Mouse (Mus musculus) kidney, postnatal 0 days (tissue): ENCODE measurements around the gene A330070K13Rik. TPM values are rescaled to one million over a fixed set of nuclear protein-coding genes. Genes with fewer than 3 reads are reported as not detected.

ENCODE experiments used
- ATAC-seq: fragments of 200-750 bp; cut with Nextera tagmentation; replicated peaks from 2 replicates; pipeline ENCODE4 v1.8.0; 2017; ENCODE audit warnings: low read depth, moderate number of reproducible peaks, moderate TSS enrichment, moderate library complexity; ENCODE audit not compliant: low FRiP score
- DNase-seq: peaks from one replicate; pipeline ENCODE4 v3.0.0-alpha.2; 2016; ENCODE audit warnings: low spot score
- H3K27ac ChIP-seq: fragments of 300-500 bp; sonication (generic); 2 replicates; pipeline ENCODE4 v1.5.1; 2014; ENCODE audit warnings: mild to moderate bottlenecking
- H3K27me3 ChIP-seq: fragments of 300-500 bp; sonication (generic); 2 replicates; pipeline ENCODE4 v1.6.1; 2014; ENCODE audit warnings: low read length, mixed read lengths; ENCODE audit not compliant: insufficient read depth
- H3K36me3 ChIP-seq: fragments of 300-500 bp; sonication (generic); 2 replicates; pipeline ENCODE4 v1.6.1; 2014; ENCODE audit warnings: low read length, mixed read lengths; ENCODE audit not compliant: insufficient read depth
- H3K4me1 ChIP-seq: fragments of 300-500 bp; sonication (generic); replicated peaks from 2 replicates; pipeline ENCODE4 v1.6.1; 2014; ENCODE audit warnings: antibody characterized with exemption, low read length, mixed read lengths; ENCODE audit not compliant: insufficient read depth
- H3K4me2 ChIP-seq: fragments of 300-500 bp; sonication (generic); 2 replicates; pipeline ENCODE4 v1.6.1; 2014; ENCODE audit warnings: mild to moderate bottlenecking, low read length, moderate library complexity, mixed read lengths
- H3K4me3 ChIP-seq: fragments of 300-500 bp; sonication (generic); replicated peaks from 2 replicates; pipeline ENCODE4 v1.5.1; 2014; ENCODE audit warnings: low read depth, low read length
- H3K9ac ChIP-seq: fragments of 300-500 bp; sonication (generic); 2 replicates; pipeline ENCODE4 v1.6.1; 2014; ENCODE audit warnings: low read depth, low read length
- H3K9me3 ChIP-seq: fragments of 300-500 bp; sonication (generic); replicated peaks from 2 replicates; pipeline ENCODE4 v1.6.1; 2016; ENCODE audit warnings: low read length, inconsistent platforms, mixed read lengths
- CTCF ChIP-seq: IDR thresholded peaks from 2 replicates; pipeline ENCODE4 v1.5.1; 2016; ENCODE audit warnings: antibody characterized with exemption, low read depth, mild to moderate bottlenecking, moderate library complexity
- WGBS: fragments of 180-500 bp; shearing (Covaris S2); extraction: QIAGEN DNeasy Blood & Tissue Kit; methylation state at CpG from one replicate; pipeline ENCODE4 v1.1.7; 2014; 5-methylcytosine and 5-hydroxymethylcytosine counted together
- polyA plus RNA-seq: library from polyadenylated mRNA; unstranded; fragments of >200 nt; fragmentation: Nextera tagmentation; extraction: Ambion mirVana; gene quantifications from 2 replicates; pipeline ENCODE4 v1.2.1, GENCODE M21; 2015

Gene A330070K13Rik
- polyA plus RNA-seq, 1 experiment from 2014 or later, result not detected

- Histone ChIP-seq H3K4me2 (no peak overlapping the region), H3K27ac (no peak overlapping the region), H3K9ac (no peak overlapping the region), H3K4me1 (no peaks in the 10 kb centered on the region), H3K4me3 (no peak overlapping the region), H3K9me3 (no peaks in the 10 kb centered on the region), H3K27me3 (no peaks in the 10 kb centered on the region), H3K36me3 (no peaks in the 10 kb centered on the region)
- WGBS, result 35% methylated on average over 3 of the region's 3 CpGs
- no peak for TF ChIP-seq CTCF
- ATAC-seq, result no peak
- DNase-seq, result peak; percentile 68
These were observed 20.7 kb downstream of the A330070K13Rik start for GRCm38 (mm10) chr5:130363773-130364172.

GRCm38 (mm10) chr5:130363111-130363510 lies 21.3 kb downstream of the A330070K13Rik start:
- no peaks in the 10 kb centered on the region for H3K9me3 ChIP-seq
- no peak for ATAC-seq
- H3K9ac ChIP-seq, result no peak overlapping the region
- H3K4me2 ChIP-seq, result no peak overlapping the region
- no peak overlapping the region for H3K4me3 ChIP-seq
- H3K27ac ChIP-seq, result no peak overlapping the region
- TF ChIP-seq CTCF, result no peak
- H3K36me3 ChIP-seq, result no peaks in the 10 kb centered on the region
- 65% methylated on average over 4 of the region's 4 CpGs for WGBS
- no peak for DNase-seq
- H3K4me1 ChIP-seq, result no peaks in the 10 kb centered on the region
- H3K27me3 ChIP-seq, result no peaks in the 10 kb centered on the region

GRCm38 (mm10) chr5:130355223-130355622 lies 29.2 kb downstream of the A330070K13Rik start:
- Histone ChIP-seq H3K4me2 (no peak overlapping the region), H3K27me3 (no peaks in the 10 kb centered on the region), H3K4me1 (no peaks in the 10 kb centered on the region), H3K4me3 (no peak overlapping the region), H3K9me3 (no peaks in the 10 kb centered on the region), H3K27ac (no peak overlapping the region), H3K9ac (no peak overlapping the region), H3K36me3 (no peaks in the 10 kb centered on the region)
- peak; percentile 21; the same call in 1 of the 2 replicates for TF ChIP-seq CTCF
- 40% methylated on average over 7 of the region's 7 CpGs for WGBS
- ATAC-seq (no peak), DNase-seq (peak; percentile 58)

GRCm38 (mm10) chr5:130345871-130346270 lies 38.6 kb downstream of the A330070K13Rik start:
- ATAC-seq (no peak), DNase-seq (peak; percentile 16)
- Histone ChIP-seq H3K9me3 (no peaks in the 10 kb centered on the region), H3K4me1 (no peaks in the 10 kb centered on the region), H3K9ac (no peak overlapping the region), H3K27ac (no peak overlapping the region), H3K4me2 (no peak overlapping the region), H3K4me3 (no peak overlapping the region), H3K27me3 (no peaks in the 10 kb centered on the region), H3K36me3 (peaks cover 2% of the 10 kb centered on the region; the same call in 1 of the 2 replicates)
- 64% methylated on average over 2 of the region's 2 CpGs for WGBS
- TF ChIP-seq CTCF, result no peak

- no peak overlapping the region for H3K4me2 ChIP-seq
- H3K9ac ChIP-seq, result no peak overlapping the region
- peaks cover 6% of the 10 kb centered on the region; the same call in 1 of the 2 replicates for H3K36me3 ChIP-seq
- DNase-seq (no peak), ATAC-seq (no peak)
- no peak overlapping the region for H3K4me3 ChIP-seq
- TF ChIP-seq CTCF, result no peak
- H3K27ac ChIP-seq, result no peak overlapping the region
- no peaks in the 10 kb centered on the region for H3K27me3 ChIP-seq
- 95% methylated on average over 7 of the region's 7 CpGs for WGBS
- no peaks in the 10 kb centered on the region for H3K4me1 ChIP-seq
- no peaks in the 10 kb centered on the region for H3K9me3 ChIP-seq
These were observed 39.4 kb downstream of the A330070K13Rik start for GRCm38 (mm10) chr5:130344999-130345398.

- DNase-seq, result no peak
- Histone ChIP-seq H3K9ac (no peak overlapping the region), H3K36me3 (peaks cover 17% of the 10 kb centered on the region), H3K27ac (no peak overlapping the region), H3K4me1 (no peaks in the 10 kb centered on the region), H3K4me3 (no peak overlapping the region), H3K9me3 (no peaks in the 10 kb centered on the region), H3K4me2 (no peak overlapping the region), H3K27me3 (no peaks in the 10 kb centered on the region)
- 92% methylated on average over 15 of the region's 15 CpGs for WGBS
- ATAC-seq, result no peak
- TF ChIP-seq CTCF, result no peak
These were observed 43.8 kb downstream of the A330070K13Rik start for GRCm38 (mm10) chr5:130340656-130341055.

- TF ChIP-seq CTCF, result no peak
- no peaks in the 10 kb centered on the region for H3K9me3 ChIP-seq
- no peak for ATAC-seq
- H3K9ac ChIP-seq, result no peak overlapping the region
- no peak overlapping the region for H3K27ac ChIP-seq
- no peak for DNase-seq
- no peaks in the 10 kb centered on the region for H3K27me3 ChIP-seq
- H3K4me3 ChIP-seq, result no peak overlapping the region
- peaks cover 20% of the 10 kb centered on the region for H3K36me3 ChIP-seq
- H3K4me1 ChIP-seq, result no peaks in the 10 kb centered on the region
- no peak overlapping the region for H3K4me2 ChIP-seq
- WGBS, result 98% methylated on average over 4 of the region's 4 CpGs
These were observed 49.0 kb downstream of the A330070K13Rik start for GRCm38 (mm10) chr5:130335462-130335861.
